Mouse (Mus musculus) lung, postnatal 36 days (tissue): ENCODE data around the gene Hoxd9.

Source experiments
- DNase-seq: peaks from one replicate; pipeline ENCODE4 v3.0.0; 2022; ENCODE audit warnings: mixed read lengths

Hoxd9 gene

GRCm38 (mm10) chr2:74669230-74669578, 28.3 kb upstream of the Hoxd9 start:
- no peak for DNase-seq

DNA sequence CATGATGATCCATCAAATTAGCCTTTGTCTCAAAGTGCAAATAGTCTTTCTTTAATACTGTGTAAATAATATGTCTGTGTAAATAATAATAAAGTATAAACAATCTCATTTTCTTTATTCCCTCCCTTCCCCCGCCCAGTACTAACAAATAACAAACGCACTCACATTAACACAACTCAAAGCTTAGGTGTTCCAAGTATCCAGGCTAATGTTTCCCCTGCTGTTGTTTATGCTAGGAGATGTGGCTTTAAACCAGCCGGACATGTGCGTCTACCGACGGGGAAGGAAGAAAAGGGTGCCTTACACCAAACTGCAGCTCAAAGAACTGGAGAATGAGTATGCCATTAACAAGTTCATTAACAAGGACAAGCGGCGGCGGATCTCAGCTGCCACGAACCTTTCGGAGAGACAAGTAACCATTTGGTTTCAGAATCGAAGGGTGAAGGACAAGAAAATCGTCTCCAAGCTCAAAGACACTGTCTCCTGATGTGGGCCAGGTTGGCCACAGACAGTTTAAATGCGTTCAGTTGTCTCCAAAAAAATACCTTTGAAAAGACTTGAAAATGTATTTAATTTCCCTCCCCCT, 27.8 kb upstream of the Hoxd9 start:
- DNase-seq: no peak

DNA sequence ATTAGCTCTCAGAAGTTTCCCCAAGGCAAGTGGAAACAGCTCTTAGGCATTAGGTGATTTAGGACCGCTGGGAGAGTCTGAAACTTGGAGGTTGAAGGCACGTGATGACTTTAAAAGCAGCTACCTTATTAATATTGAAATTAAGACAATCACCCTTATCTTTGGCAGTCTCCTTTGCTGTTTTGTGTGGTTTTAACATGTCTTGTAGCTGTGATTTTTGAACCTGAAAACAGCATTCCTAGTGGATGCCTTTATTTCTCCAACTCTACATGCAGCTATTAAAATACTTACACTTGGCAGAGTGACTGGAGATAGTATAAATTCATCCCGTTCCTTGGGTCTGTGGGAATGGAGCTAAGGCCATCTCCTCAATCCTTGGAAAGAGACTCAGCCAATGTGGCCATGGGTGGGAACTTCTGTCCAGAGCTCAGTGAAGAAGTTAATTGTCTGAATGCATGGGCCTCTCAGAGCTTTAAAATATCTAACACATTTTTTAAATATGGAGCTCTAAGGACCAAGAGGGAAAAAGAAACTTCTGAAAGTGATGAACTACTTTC, 26.8 kb upstream of the Hoxd9 start:
- DNase-seq: no peak

- no peak for DNase-seq
Observed at GRCm38 (mm10) chr2:74671847-74672246, 25.7 kb upstream of the Hoxd9 start.

DNA sequence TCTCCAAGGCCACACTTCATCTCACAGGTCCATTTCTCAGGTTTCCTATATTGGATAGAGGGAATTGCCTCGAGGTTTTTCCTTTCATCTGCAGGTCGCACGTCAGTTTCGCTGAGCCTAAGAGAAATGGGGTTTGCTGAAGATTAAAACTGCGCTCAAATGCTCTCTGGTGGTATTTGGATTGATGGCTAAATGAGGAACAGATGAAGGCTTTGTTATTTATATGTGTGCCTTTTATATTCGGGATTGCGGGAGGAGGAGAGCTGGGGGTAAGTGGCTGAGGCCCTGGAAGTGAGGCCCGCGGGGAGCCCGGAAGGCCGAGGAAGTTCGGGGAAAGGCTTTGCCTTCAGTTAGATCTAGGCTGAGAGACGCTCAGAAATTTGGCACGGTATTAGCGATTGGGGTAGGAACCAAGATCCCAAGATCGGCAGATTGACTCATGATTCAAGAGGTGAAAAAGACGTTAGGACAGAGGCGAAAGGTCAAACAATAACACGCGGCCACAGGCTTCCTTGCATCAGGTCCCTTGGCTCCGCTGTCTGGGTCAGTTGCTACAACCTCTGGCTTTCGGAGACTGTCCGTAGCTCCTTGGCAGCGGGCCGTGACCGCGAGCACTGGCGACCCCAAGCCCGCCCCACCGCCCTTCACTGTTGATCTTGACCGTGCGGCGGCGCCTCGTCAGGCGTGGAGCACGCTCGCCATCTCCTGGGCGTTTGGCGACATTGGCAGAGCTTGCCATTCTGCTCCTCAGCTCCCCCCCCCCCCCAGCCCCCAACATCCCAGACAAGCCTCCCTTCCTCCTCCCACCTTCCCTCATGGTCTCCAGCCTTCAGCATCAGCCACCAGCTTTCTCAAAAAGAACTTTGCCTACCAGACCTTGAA, 24.8 kb upstream of the Hoxd9 start:
- DNase-seq: peak; percentile 53

- no peak for DNase-seq
Observed at GRCm38 (mm10) chr2:74673835-74674425, 23.6 kb upstream of the Hoxd9 start.

DNA sequence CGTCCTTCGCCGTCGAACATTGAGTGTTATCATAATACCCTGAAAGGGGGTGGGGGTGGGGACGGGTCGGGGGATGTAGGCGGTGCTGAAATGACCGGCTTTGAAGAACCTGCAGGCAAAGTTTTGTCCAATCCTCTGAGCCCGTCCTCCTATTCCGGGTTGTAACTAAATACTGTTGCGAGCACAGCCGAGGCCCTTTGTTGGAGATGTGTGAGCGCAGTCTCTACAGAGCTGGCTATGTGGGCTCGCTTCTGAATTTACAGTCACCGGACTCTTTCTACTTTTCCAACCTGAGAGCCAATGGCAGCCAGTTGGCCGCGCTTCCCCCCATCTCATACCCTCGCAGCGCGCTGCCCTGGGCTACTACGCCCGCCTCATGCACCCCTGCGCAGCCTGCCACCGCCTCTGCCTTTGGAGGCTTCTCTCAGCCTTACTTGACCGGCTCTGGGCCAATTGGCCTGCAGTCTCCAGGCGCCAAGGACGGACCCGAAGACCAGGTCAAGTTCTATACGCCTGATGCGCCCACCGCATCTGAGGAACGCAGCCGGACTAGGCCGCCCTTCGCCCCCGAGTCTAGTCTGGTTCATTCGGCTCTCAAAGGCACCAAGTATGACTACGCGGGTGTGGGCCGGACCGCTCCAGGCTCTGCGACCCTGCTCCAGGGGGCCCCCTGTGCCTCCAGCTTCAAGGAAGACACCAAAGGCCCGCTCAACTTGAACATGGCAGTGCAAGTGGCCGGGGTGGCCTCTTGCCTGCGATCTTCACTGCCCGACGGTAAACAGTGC, 22.5 kb upstream of the Hoxd9 start, which contains the start of gene Hoxd12:
Gene Hoxd12 (plus strand): TSS at position 133 of the 785 bp plus-strand sequence.
- DNase-seq: no peak

DNA sequence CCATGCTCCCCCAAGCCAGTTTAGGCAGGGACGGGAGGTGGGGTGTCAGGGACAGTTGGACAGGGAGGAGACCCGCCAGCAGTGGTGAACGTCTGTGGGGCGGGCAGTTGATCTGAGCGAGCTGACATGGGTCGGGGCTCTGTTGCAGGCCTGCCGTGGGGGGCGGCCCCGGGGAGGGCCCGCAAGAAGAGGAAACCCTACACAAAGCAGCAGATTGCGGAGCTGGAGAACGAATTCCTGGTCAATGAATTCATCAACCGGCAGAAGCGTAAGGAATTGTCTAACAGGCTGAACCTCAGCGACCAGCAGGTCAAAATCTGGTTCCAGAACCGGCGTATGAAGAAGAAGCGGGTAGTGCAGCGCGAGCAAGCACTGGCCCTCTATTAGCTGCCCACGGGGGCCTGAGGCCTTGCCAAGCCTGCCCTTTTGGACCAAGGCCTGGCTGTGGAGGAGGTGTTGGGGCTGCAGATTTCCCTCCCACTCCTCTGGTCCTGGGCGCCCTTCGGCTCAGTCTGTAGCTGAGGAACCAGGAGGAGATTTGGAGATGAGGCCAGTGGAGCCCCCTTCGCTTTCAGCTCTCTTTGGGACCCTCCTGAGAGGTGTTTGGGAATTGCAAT, 21.8 kb upstream of the Hoxd9 start:
- no peak for DNase-seq

- DNase-seq: no peak
Observed at GRCm38 (mm10) chr2:74676376-74677052, 21.0 kb upstream of the Hoxd9 start.

DNA sequence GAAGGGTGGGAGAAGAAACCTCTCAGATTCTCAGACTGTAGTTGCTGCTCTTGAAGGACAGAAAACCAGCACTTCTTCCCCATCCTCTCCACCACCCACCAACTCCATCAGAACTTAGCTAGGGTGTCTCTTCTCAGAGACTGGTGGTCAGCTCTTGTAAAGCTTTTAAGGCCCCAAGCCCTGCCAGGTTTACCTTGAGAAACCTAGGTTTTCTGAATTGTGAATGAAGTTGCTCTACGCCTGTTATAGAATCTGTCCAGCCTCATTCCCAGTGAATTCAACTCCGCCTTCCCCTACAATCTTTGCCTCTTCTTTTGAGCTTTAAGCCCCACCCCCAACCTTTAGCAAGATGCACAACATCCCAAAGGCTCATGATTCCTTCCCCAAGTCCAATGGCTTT, 20.4 kb upstream of the Hoxd9 start:
- no peak for DNase-seq

DNA sequence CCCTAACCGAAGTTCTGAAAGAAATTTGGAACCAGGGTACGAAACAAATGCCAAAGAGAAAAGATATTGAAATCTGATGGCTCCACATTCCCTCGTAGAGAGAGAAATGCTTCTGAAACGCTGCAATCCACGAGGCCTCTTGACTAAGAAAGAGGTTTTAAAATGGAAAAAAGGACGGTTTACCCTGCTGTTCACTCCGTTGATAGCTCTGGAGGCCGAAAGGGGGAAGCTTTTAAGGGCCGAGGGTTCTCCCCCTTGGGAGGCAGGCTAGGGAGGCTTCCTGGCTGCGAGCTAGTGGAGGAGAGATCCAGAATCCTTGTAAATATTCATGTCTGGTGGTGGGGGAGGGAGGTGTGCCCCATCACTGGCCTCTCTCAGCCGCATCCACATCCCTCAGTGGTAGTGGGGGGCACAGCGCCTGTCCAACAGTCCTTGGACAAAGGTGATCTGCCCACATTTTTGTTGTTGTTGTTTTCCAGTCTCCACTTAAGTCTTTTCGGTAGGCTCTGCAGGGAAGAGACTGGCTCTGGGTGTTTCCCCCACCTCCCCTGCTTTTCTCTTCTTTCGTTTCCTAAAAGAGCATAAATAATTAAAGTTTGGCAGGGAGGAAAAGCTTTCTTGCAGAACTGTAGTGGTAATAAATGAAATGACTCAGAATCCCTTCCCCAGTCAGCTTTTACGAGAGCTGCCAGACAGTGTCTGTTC, 18.5 kb upstream of the Hoxd9 start, which contains the start of gene Hoxd11:
Gene Hoxd11 (plus strand): TSS at position 667 of the 705 bp plus-strand sequence.
- DNase-seq: no peak

DNA sequence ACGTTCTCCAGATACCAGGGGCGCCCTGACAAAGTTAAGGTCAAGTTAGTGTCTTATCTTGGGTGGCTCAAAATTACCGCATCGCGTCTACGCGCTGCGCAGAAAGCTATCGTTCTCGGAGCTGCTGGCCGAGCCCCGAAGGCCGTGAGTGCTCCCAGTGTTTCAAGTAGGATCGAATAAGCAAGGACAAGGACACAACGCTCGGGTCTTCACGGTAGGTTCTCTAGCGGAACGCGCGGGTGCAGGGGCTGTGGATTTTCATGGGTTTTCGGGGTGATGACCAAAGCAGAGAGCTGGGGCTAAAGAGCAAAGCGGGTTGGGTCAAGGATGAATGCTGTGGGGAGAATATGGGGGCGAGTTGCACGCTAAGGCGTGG, 17.9 kb upstream of the Hoxd9 start:
- no peak for DNase-seq

DNA sequence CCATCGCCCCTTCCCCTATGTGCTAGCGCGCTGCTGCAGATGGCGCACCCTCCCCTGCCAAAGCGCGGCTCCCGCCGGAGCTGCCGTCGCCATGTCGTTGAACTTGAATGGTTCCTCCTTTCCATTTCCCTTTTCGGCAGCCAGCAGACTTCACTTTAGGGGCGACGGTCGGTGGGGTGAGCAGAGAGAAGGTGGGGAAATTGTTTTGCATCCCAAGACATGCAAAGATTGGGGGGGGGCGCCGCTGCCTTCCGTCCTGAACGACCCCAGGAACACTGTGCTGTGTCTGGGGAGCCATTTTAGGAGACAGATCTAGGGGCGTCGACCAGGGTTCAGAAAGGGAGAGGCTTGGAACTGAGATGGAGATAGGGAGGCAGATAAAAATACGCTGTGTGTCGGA, 17.5 kb upstream of the Hoxd9 start:
- no peak for DNase-seq

DNA sequence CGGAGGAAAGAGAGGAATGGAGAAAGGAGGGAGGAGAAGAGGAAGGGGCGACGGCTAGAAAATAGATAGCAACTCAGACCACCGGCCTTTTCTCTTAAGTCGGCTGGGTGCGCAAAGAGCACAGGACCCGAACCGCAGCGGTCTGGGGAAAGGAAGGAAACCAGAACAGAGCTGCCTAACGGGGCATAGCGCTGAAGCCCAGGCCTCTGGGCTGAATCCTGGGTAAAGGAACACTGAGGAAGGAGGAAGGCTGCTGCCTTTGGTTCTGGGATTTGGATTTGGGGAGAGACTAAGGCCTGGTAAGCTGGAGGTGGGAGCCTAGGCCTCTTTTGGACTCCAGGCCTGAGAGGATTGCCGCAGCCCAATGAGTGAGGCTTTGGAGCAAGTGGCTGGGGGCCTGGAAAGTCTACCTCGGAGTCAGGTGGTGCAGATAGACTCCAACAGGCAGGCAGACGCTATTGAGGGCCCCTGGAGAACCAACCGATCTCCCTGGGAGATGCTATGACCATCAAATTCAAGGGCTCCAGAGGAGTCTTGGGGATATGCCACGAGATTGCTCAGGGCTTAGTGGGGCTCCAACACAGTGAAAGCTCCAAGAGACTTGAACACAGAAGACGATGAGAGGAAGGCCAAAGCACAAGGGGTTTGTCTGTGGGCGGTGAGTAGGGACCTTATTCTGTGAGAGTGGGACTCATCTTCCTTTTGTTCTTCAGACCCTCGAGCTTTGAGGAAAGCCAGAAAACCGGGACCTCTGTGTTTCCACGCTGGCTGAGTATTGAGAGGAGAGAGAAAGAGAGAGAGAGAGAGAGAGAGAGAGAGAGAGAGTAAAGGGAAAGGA, 16.7 kb upstream of the Hoxd9 start:
- DNase-seq: no peak

DNA sequence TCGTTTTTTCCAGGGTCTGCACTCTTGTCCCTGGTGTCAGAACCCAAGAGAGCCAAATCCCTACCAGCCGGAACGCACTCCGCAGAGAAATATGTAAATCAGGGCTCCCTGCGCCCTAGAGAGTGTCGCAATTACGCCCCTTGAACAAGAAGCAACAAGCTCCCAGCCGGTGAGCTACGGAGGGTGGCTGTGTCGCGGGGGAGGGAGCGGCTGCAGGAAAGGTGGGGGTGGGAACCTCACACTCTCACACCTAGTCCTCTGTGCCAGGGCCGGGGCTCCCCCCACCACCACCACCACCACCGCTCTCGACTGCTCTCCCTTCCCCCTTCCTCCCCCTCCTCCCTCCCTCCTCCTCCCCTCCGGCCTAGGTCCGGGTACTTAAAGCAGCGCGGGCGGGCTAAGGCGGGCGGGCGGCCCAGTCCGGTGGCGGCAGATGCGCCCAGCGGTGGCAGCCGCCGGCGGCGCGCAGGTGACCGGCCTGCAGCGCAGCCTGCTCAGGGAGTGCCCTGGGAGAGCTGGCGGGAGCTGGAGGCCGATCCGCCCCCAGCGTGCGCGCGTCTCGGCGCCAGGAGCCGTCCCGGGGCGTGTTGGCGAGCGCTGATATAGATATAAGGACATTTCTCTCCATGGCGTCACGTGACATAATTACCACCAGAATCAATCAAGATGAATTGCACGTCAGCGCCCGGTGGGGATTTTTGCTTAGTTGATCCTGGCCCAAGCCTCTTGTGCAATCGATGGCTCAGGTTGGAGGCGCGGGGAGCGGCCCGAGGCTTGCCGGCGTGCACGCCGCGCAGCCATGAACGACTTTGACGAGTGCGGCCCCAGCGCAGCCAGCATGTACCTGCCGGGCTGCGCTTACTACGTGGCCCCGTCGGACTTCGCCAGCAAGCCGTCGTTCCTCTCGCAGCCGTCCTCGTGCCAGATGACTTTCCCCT, 15.7 kb upstream of the Hoxd9 start:
- no peak for DNase-seq

DNA sequence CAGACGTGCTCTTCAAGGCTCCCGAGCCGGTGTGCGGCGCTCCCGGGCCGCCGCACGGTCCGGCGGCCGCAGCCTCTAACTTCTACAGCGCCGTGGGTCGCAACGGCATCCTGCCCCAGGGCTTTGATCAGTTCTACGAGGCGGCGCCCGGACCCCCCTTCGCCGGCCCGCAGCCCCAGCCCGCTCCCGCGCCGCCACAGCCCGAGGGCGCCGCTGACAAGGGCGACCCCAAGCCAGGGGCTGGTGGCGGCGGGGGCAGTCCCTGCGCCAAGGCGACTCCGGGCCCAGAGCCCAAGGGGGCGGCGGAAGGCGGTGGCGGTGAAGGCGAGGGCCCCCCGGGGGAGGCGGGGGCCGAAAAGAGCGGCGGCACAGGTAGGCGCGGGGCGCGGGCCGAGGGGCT, 14.7 kb upstream of the Hoxd9 start:
- DNase-seq: no peak

GRCm38 (mm10) chr2:74683471-74683951, 14.0 kb upstream of the Hoxd9 start:
- DNase-seq: no peak

GRCm38 (mm10) chr2:74684106-74684505, 13.4 kb upstream of the Hoxd9 start:
- DNase-seq: no peak

GRCm38 (mm10) chr2:74685059-74685603, 12.4 kb upstream of the Hoxd9 start:
- DNase-seq: no peak
